Mouse (Mus musculus) G1E (cell line): Measurements from ENCODE around the gene Cdrt4.

Source experiments
- CTCF ChIP-seq: IDR thresholded peaks from 2 replicates; pipeline ENCODE4 v1.5.1; 2012; ENCODE audit warnings: low read depth, low read length, inconsistent platforms, mixed read lengths
- GATA1 ChIP-seq: IDR thresholded peaks from 2 replicates; pipeline ENCODE4 v1.6.1; 2012; ENCODE audit warnings: borderline replicate concordance, low read length, inconsistent platforms, mixed read lengths
- GATA2 ChIP-seq: IDR thresholded peaks from 2 replicates; pipeline ENCODE4 v1.6.1; 2012; ENCODE audit warnings: low read depth, low read length, inconsistent platforms, borderline replicate concordance
- POLR2AphosphoS5 ChIP-seq: IDR thresholded peaks from 2 replicates; pipeline ENCODE4 v1.6.1; 2012; ENCODE audit warnings: low read depth, low read length, inconsistent platforms; ENCODE audit not compliant: insufficient replicate concordance
- TAL1 ChIP-seq: conservative IDR thresholded peaks from 2 replicates; pipeline ENCODE4 v1.6.1; 2012; ENCODE audit warnings: low read depth, low read length, inconsistent platforms, mixed read lengths

DNA sequence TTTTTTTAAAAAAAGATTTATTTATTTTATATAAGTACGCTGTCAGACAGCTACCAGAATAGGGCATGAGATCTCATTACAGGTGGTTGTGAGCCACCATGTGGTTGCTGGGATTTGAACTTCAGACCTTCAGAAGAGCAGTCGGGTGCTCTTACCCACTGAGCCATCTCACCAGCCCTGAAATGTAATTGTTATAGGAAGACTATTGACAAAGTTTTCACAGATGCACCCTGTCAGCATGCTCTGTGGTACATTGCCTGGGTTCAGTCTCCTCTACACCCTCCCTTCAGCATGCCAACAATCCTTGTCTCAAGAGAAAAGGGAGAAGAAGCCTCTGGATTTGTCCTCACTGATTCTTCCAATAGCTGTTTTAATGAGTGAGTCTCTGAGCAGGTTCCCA lies 37.9 kb upstream of the Cdrt4 start:
- TF ChIP-seq CTCF = no peak
- no peak for TF ChIP-seq TAL1
- TF ChIP-seq POLR2AphosphoS5 = no peak
- no peak for TF ChIP-seq GATA1
- TF ChIP-seq GATA2 = no peak
